Mouse (Mus musculus) testis, adult 2 months (tissue): Measurements from ENCODE around the gene Mad2l1bp.
A peak's percentile ranks its signal among the peaks of the same experiment; 100 is the strongest.

Experiments
- CTCF ChIP-seq: fragments of 200-500 bp; IDR thresholded peaks from 2 replicates; pipeline ENCODE4 v1.5.1; 2012; ENCODE audit warnings: low read depth, mild to moderate bottlenecking, inconsistent platforms, low read length, moderate library complexity; ENCODE audit not compliant: control insufficient read depth, insufficient read depth, insufficient replicate concordance
- POLR2A ChIP-seq: fragments of 200-500 bp; IDR thresholded peaks from 2 replicates; pipeline ENCODE4 v1.6.1; 2012; ENCODE audit warnings: low read depth, mild to moderate bottlenecking, inconsistent platforms, low read length, moderate library complexity; ENCODE audit not compliant: control insufficient read depth

- TF ChIP-seq CTCF = no peak
- peak; percentile 80 for TF ChIP-seq POLR2A
These were observed 7.3 kb upstream of the Mad2l1bp start, which contains the start of gene Gtpbp2 for GRCm38 (mm10) chr17:46160686-46161085.
